Mouse (Mus musculus) liver, embryonic 14.5 days (tissue): ENCODE results near the gene Slc38a8.

ENCODE experiments used
- CTCF ChIP-seq: IDR thresholded peaks from 2 replicates; pipeline ENCODE4 v1.5.1; 2016; ENCODE audit warnings: antibody characterized with exemption, low read depth, control low read depth
- EP300 ChIP-seq: IDR thresholded peaks from 2 replicates; pipeline ENCODE4 v1.6.1; 2016; ENCODE audit warnings: antibody characterized with exemption, low read depth

DNA sequence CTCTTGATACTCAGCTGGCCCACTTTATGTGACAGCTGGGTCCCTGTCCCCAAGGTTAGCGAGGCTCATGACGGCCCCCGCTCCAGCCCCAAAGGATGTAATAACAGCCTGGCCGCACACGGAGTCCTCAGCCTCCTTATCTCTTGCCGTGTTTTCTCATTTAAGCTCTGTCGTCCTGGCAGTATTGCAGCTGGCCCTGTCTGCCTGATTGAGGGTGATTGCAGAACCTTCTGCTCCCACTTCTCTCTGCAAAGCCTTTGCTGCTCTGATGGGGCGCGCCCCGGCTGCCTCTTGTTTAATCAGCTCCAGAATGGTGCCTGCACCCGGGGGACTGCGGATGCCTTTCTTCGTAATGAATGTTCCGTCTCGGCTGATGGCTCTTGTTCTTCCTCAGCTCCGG, 41.8 kb downstream of the Slc38a8 start:
- no peak for TF ChIP-seq CTCF
- no peak for TF ChIP-seq EP300
